Mouse (Mus musculus) urinary bladder, adult 18-20 months (tissue): ENCODE data around the gene Krtap1-5.
"Not testable (repeated sequence)": the region's sequence is repeated elsewhere in the genome, so short reads cannot be mapped to it uniquely, and the experiment has no call there.

ENCODE experiments used
- DNase-seq, 2 experiments: peaks; one replicate each; pipeline ENCODE4 v3.0.0; 2022; ENCODE audit warnings: low spot score in 2 of 2, mixed read lengths in 2 of 2

Krtap1-5 gene

GRCm38 (mm10) chr11:99580636-99581035, at the start of gene Krtap1-5:
Gene Krtap1-5 (minus strand): TSS chr11:99581016.
- no peak for DNase-seq

DNA sequence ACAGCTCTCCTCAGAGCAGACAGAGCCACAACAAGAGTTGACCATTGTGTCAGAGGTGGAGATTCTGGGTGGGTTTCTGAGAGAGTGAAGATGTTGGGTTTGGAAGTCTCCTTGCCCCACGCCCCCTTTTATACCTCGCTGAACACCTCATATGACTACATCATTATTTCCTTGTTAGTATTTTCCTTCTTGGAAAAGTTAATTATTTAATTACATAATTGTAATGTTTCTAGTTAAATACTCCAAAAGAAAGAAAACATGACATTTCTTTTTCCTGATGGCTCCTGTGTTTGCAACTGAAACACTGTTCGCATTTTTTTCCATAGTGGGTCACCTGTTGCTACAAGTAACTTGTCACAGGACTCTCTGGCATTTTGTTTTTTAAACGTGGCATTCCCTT, 47.3 kb upstream of the Krtap1-5 start, which contains the start of gene Krtap4-1:
Gene Krtap4-1, minus strand, starts transcription at position 101 of the 400 bp plus-strand sequence.
- no peak for DNase-seq

- DNase-seq: no peak
Measured at GRCm38 (mm10) chr11:99620335-99620734, 39.5 kb upstream of the Krtap1-5 start, which contains the start of gene Gm11562. Gene Gm11562 (minus strand): TSS chr11:99620435.

- no peak for DNase-seq
Measured at GRCm38 (mm10) chr11:99614796-99615363, 34.1 kb upstream of the Krtap1-5 start, which contains the start of gene Krtap2-4. Gene Krtap2-4 (minus strand): TSS chr11:99614846.

DNA sequence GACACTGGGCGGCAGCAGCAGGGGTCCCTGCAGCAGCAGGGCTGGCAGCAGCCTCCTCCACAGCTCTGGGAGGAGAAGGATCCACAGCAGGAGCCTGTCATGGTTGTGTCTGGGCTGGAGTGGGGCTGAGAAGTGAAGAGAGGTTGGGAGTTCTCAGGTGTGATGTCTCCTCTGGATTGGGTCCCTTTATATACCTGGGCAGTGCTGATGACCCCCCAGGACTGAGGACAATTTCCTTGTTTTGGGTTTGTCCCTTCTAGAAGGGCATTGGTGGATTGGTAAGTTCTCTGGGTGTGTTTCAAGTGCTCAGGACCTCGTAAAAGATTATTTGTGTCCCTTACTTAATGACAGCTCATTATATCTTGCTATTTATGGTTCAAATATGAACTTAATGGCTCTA, 29.3 kb upstream of the Krtap1-5 start, which contains the start of gene Gm11937:
Gene Gm11937, minus strand, starts transcription at position 101 of the 400 bp plus-strand sequence.
- DNase-seq: not testable (repeated sequence)

DNA sequence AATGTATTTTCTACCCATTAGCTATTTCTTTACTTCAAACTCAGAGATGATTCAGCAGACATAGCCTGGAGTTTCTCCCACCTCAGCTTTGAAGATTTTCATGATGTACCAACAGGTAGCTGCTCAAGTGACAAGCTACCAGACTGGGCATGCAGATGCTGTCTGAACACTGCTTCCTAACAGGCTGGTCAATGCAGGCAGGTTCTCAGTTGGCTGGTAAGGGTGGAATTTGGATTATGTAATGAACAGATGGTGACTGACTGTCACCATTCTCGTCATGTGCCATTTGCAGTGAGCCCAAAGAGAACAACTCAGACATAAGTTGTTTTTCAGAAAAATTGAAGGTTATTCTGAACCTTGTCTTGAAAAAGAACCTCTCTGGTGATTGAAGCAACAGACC, 28.3 kb upstream of the Krtap1-5 start:
- no peak for DNase-seq

GRCm38 (mm10) chr11:99603208-99603607, 22.4 kb upstream of the Krtap1-5 start, which contains the start of gene Gm11938:
Gene Gm11938 (minus strand): TSS chr11:99603308.
- DNase-seq: not testable (repeated sequence)

- not testable (repeated sequence) for DNase-seq
Measured at GRCm38 (mm10) chr11:99597742-99598141, 16.9 kb upstream of the Krtap1-5 start, which contains the start of gene Krtap9-3. Gene Krtap9-3 (minus strand): TSS chr11:99598105.

- no peak for DNase-seq
Measured at GRCm38 (mm10) chr11:99590981-99591380, 10.2 kb upstream of the Krtap1-5 start, which contains the start of gene Krtap1-3. Gene Krtap1-3 (minus strand): TSS chr11:99591339.

- DNase-seq: no peak
Measured at GRCm38 (mm10) chr11:99585096-99585495, 4.3 kb upstream of the Krtap1-5 start.

- no peak for DNase-seq
Measured at GRCm38 (mm10) chr11:99583245-99583704, 2.5 kb upstream of the Krtap1-5 start, which contains the start of gene Krtap1-4. Gene Krtap1-4 (minus strand): TSS chr11:99583654.

DNA sequence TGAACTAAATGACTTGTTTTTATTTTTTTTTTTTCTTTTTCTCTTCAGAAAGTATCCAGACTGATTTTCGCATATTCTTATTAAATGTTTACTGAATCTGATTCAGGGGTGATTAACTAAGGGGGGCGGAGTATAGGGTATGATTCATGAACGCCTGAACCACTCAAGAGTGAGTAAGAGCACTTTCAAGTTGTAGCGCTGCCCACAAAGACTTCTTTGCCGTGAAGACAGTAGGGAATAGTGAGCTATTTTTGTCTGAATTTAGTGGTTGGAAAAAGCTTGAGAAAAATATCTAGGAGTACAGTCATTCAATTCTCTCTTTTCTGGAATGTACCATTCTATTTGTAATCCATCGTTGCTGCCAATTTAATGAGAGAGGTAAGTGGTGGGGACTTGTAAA, 748 bp upstream of the Krtap1-5 start:
- DNase-seq: no peak

GRCm38 (mm10) chr11:99581051-99581450, 235 bp upstream of the Krtap1-5 start:
- no peak for DNase-seq

GRCm38 (mm10) chr11:99574106-99574505, 6.7 kb downstream of the Krtap1-5 start:
- peak; percentile 50 to 52 for DNase-seq

DNA sequence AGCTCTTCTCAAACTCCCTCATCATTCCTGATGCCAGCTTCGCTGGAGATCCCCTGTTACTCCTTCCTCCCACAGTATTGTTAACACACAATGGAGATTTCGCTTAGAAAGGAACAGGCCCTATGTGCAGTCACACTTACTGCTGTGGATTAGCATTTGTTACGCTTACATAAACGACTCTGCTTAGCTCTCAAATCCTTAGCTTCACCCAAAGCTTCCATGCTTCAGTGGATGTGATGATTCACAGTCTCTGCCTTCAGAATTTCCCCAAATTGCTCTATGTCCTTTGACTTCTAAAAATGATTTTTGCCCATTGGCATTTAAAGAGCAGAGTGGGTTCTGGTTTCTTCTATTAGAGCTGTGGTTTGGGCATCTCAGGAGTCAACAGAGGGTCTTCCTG, 7.7 kb downstream of the Krtap1-5 start:
- no peak for DNase-seq

GRCm38 (mm10) chr11:99566530-99566929, 14.3 kb downstream of the Krtap1-5 start, which contains the start of gene Krtap3-1:
Gene Krtap3-1 (minus strand): TSS chr11:99566630.
- DNase-seq: no peak

DNA sequence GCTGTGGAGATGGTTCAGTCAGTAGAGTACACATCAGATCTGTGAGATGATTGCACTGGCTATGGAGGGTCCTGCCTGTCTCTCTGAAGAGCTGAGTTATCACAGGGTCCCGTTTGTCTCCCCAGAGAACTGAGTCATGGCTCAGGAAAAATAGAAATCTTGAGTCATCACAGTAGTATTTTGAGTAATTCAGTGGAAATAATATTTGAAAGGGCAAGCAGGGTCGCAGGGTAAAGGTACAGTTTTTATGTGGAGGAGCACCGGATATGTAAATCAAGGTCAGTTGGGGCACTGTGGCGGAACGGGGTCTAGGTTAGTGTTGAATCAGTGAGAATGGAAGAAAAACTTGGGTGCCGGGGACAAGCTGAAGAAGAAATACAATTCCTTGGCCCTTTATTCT, 18.2 kb downstream of the Krtap1-5 start:
- no peak for DNase-seq

GRCm38 (mm10) chr11:99559366-99559765, 21.4 kb downstream of the Krtap1-5 start, which contains the start of gene Gm11939:
Gene Gm11939 (minus strand): TSS chr11:99559466.
- DNase-seq: no peak

DNA sequence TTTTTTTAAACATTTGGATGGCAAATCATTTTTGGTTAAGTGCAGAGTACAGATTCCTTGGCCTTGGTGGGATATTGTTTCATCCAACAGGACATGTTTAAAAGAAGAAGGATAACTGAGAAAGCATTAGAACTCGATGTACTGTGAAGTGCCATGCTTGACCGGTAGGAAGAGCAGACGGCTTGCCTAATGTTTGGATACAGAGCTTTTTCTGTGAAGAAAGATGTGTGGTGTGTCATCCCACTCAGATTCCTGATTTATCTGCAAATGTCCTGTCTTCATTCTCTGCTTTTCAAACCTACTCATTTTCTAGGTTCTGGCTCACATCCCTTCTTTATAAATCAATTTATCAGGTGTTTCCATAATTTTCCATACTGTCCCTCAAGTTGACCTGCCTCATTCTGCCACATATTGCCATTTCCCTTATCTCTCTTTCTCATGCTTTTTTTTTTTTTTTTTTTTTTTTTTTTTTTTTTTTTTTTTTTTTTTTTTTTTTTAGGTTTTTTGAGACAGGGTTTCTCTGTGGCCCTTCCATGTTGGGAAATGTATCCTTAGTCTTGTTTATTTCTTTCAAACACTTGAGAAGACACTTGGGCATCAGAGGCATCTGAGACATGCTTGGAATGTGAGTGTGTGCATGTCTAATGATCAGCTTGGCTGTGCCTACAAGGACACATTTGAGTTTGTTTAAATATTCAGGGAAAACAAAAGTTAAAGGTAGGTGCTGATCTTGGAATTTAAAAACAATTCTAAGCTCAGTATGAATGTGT, 22.7 kb downstream of the Krtap1-5 start:
- no peak for DNase-seq

- no peak for DNase-seq
Measured at GRCm38 (mm10) chr11:99556753-99557152, 24.1 kb downstream of the Krtap1-5 start, which contains the start of gene Krtap3-2. Gene Krtap3-2 (minus strand): TSS chr11:99556853.

DNA sequence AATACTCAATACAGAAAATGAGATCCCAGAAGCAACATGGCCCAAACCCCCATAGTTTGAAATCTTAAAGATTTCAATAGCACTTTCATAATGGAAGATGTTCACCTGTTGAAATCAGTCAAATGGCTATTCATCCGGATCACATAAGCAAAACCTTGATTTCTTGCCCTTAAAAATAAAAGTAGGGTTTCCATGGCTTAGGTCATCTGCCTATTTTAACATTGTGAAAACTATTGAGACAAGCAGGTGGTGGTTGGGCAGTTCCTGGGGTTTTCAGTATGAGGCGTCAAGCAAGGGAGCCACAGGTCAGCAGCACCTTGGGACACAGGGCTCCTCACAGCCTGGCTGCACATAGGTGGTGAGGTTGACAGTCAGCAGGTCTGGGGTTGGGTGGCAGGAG, 24.6 kb downstream of the Krtap1-5 start:
- no peak for DNase-seq

GRCm38 (mm10) chr11:99550765-99551164, 30.1 kb downstream of the Krtap1-5 start, which contains the start of gene Krtap3-3:
Gene Krtap3-3 (minus strand): TSS chr11:99550865.
- DNase-seq: no peak
